Mouse (Mus musculus): Measurements from ENCODE around the gene Chat. TPM values are rescaled to one million over a fixed set of nuclear protein-coding genes. Genes with fewer than 3 reads are reported as not detected.

The Chat gene
- total RNA-seq, 4 experiments from 2014 or later: not detected

Other genes with a start within 250 kb of the Chat start
- gene Ogdhl, start 144.0 kb downstream of the Chat start, total RNA-seq (2022): 100 to 1,000 TPM in 1 of 4 experiments, 10 to 100 TPM in 3; 68.9 to 104 (median 88.7) TPM
- not detected for gene 1700024G13Rik, start 77.6 kb downstream of the Chat start, total RNA-seq (2022)
- under 1 TPM in 1 of 4 experiments, not detected in 3; 0.19 TPM for gene Slc18a3, start 1.1 kb downstream of the Chat start, total RNA-seq (2022)
- gene Ercc6, start 47.5 kb upstream of the Chat start, total RNA-seq (2022): 1 to 10 TPM; 3.5 to 6.1 (median 3.8) TPM
- not detected for gene Prrxl1, start 133.4 kb upstream of the Chat start, total RNA-seq (2022)
- gene 3425401B19Rik, start 219.3 kb upstream of the Chat start, total RNA-seq (2022): 100 to 1,000 TPM; 124 to 148 (median 138) TPM